Mouse (Mus musculus) kidney, adult 9 months (tissue): ENCODE measurements around the gene Zglp1.
"Not testable (repeated sequence)": the region's sequence is repeated elsewhere in the genome, so short reads cannot be mapped to it uniquely, and the experiment has no call there.

Experiments used
- DNase-seq: peaks from one replicate; pipeline ENCODE4 v3.0.0; 2022

The Zglp1 gene

DNA sequence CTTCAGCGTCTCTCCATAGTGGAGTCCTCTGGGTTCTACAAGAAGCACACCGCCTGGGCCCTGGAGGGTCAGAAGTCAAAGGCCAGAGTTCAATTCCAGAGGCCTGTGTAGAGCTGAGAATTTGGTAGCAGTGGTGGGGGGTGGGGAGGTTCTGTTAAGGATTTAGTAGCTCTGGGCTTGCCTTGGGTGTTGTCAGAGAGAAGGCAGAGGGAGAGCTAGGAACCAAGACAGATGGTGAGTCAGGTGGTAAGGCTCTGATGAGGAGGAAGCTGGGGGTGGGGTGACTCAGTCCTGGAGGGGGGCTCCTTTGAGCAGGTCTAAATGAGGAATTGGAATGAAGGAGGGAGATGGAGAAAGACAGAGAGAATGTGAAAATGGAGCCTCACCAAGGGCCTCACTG is 4.0 kb downstream of the Zglp1 start:
- no peak for DNase-seq

DNA sequence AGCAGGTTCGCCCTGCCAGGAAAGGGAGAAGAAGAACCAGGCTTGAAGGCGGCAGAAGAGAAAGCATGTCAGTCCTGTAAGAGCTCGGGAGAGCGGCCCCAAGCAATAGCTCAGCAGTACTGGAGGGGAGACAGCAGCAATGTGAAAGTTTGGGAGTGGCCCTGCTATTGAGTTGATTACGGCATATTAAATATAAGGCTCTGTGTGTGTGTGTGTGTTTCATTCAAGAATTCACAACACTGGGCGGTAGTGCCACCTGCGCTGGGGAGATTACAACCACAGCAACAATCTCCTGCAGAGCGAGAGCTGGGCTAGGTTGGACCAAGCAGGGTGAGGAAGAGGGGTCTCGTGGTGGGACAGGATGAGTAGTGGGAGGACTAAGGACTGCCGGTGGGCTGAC is 15.3 kb downstream of the Zglp1 start:
- no peak for DNase-seq

DNA sequence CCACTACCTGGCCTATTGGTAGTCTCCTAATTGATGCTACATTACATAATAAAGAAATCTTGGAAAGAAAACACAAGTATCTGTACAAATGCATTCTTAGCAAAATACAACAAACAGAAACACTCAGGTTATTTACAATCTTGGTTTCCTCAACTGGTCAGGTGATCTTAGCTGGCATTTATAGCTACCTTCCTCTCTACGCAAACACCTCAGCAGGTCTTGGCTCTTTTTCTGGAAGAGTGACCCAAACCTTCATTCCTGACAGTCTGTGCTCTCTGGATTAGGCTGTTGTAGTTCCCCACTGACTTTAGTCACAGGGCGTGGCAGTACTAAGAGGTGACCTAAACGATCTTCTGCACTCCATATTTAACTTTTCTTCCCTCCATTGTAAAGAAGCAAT is 21.7 kb downstream of the Zglp1 start:
- DNase-seq = no peak

DNA sequence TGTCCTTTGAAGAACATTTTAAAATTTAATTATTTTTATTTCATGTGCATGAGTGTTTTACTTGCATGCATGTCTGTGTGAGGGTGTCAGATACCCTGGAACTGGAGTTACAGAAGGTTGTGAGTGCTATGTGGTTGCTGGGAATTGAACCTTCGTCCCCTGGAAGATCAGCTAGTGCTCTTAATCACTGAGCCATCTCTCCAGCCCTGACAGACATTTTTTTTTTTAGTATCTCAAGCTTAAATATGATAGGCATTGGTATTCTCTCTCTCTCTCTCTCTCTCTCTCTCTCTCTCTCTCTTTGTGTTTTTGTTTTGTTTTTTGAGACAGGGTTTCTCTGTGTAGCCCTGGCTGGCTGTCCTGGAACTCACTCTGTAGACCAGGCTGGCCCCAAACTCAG is 22.1 kb downstream of the Zglp1 start:
- DNase-seq = not testable (repeated sequence)

DNA sequence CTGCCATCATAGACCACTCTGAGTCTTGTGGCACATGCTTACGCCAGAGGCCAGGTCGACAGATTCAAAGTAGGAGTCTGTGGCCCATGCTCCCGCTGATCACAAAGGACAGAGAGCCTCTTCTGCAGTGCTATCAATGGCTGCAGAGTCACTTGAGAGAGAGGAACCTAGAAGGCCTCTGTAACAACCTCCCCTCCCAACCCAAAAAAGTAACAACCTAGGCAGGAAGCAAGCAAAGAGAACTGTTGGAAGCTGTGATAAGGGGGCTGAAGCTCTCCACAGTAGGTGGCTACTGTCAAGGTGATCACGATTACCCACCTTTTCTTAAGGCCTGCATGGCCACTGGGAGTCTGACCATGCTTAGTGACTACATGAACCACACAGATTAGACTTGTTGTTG is 23.3 kb downstream of the Zglp1 start:
- no peak for DNase-seq

DNA sequence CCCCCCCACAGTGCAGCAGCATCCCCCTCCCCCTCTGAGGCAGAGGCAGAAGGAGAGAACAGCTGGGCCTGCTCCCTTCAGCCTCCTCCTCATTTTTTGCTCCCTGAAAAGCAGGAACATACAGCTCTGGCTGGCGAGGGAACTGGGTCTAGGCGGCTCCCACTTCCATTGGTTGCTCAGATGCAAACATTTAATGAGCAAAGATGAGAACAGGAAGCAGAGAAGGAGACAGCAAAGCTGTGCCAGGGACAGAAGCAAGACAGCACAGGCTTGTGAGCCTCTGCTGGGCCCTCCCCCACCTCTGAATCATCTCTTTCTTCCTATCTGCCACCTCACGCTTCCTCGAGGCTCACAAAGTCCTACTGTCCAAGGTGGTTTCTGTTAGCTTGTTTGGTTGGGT is 25.6 kb downstream of the Zglp1 start:
- DNase-seq = no peak

DNA sequence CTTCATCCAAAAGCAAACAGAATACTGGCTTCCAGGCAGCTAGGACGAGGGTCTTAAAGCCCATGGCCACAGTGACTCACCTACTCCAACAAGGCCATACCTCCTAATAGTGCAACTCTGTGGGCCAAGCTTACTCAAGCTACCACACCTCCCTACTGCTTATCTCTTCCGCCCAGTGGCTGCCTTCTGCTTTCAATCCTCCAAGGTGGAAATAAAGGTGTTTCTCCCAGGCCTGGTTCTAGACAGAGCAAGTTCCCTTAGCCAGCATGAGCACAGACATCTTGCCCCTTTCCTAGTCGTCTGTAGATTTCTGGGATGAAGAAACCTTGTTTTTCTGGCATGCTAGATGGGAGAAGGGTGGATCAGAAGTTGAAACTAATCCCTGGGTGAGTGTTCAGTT is 27.1 kb downstream of the Zglp1 start:
- no peak for DNase-seq

DNA sequence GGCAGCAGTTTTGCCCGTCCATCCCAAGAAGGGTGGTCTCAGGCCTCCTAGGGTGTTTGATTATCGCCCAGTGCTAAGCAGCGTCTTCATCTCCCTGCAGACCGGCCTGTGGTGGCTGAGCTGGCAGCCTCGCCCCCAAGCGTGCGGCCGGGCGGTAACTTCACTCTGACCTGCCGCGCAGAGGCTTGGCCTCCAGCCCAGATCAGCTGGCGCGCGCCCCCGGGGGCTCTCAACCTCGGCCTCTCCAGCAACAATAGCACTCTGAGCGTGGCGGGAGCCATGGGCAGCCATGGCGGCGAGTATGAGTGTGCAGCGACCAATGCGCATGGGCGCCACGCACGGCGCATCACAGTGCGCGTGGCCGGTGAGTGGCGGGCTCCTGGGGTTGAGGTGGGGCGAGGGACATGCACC is 29.4 kb downstream of the Zglp1 start:
- DNase-seq = peak; percentile 15

DNA sequence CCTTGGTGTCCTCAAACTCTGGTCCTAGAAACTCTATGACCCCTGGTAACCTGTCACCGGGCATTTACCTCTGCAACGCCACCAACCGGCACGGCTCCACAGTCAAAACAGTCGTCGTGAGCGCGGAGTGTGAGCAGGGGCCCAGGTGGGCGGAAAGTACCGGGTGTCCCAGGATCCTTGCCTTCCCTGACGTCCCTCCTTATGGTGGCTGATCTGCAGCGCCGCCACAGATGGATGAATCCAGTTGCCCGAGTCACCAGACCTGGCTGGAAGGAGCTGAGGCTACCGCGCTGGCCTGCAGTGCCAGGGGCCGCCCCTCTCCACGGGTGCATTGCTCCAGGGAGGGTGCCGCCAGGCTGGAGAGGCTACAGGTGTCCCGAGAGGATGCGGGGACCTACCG is 30.2 kb downstream of the Zglp1 start:
- DNase-seq = no peak

DNA sequence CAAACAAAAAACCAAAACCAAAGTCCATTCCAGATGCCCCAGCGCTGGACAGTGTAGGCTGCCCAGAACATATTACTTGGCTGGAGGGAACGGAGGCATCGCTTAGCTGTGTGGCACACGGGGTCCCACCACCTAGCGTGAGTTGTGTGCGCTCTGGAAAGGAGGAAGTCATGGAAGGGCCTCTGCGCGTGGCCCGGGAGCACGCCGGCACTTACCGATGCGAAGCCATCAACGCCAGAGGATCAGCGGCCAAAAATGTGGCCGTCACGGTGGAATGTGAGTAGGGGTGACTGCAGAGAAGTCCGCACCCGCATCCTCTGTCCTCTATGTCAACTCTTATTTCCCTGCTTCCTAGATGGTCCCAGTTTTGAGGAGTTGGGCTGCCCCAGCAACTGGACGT is 30.7 kb downstream of the Zglp1 start:
- DNase-seq = no peak

DNA sequence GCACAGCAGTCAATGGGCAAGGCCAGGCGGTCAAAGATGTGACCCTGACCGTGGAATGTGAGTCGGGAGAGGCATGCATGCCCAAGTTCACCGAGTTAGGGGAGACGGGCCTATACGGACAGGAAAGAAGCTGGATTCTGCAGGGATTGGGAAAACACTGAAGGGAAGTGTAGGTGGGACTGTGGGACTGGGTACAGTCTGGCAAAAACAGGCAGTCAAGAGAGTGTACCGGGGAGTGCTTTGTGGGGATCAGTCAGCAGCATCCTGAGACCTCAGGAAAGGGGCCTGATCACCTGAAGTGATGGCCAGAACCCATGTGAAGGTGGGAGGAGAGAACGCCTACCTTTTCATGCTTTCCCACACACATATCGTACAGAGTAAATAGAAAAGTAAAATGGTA is 31.3 kb downstream of the Zglp1 start:
- DNase-seq = peak; percentile 21

DNA sequence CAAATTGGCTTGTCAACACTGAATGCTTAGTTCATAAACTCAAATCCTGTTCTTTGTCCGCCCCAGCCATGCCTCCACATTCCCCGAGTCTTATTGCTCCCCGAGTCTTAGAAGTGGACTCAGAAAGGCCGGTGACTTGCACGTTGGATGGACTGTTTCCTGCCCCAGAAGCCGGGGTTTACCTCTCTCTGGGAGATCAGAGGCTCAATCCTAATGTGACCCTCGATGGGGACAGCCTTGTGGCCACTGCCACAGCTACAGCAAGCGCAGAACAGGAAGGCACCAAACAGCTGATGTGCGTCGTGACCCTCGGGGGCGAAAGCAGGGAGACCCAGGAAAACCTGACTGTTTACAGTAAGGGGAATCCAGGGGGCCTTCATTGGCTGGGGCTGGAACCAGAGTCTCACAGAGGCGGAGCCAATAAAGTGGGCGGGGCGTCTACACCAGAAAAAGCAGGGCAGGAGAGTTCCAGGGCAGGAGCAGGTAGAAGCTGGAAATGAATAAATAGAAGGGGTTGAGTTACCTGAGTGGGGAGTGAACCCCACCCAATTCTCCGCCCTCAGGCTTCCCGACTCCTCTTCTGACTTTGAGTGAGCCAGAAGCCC is 32.3 kb downstream of the Zglp1 start:
- peak; percentile 34 for DNase-seq

DNA sequence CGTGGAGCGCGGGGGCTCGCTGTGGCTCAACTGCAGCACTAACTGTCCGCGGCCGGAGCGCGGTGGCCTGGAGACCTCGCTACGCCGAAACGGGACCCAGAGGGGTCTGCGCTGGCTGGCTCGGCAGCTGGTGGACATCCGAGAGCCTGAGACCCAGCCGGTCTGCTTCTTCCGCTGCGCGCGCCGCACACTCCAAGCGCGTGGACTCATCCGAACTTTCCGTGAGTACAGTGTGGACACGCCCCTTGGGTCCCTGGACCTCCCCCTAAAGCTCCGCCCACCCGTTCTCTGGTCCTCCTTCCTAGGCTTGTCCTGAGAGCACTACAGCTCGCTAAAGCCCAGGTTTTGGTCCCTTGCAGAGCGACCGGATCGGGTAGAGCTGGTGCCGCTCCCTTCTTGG is 33.8 kb downstream of the Zglp1 start:
- DNase-seq = peak; percentile 94

DNA sequence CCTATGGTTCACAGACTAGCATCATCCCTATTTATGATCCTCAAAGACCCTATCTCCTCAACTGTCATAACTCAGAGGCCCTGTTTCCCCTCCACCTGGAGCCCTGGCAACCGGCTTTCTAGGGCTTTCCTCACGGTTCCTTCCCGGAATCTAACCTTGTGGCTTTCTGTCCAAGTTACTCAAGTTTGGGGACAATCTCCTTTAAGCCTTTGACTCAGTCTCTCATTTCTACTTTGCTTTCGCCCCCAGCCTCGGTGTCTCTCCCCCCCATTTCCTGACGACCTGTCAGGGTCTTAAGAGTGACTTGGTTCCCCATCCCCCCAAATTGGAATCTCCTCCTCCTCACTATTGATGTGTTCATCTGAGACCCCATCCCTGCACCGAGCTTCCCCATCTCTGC is 34.4 kb downstream of the Zglp1 start:
- DNase-seq = no peak

DNA sequence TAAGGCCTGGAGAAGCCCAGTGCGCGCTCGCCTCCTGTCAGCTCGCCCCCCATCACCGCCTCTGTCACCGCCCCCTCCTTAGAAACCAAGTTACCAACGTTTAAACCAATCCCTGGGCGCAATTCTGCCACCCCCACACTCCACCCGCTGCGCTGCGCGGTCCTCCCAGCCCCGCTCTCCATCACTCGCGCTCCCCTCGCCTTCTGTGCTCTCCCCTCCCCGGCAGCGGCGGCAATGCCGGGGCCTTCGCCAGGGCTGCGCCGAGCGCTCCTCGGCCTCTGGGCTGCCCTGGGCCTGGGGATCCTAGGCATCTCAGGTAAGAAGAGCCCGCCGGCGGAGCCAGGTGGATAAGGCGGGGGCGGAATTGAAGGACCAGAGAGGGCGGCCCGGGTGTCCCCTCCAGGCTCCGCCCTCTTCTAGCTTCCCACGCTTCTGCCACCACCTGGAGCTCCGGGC is 35.0 kb downstream of the Zglp1 start, which contains the start of gene Icam5:
Icam5 (plus strand) TSS at position 178 of the 456 bp plus-strand sequence.
- DNase-seq = peak; percentile 19

DNA sequence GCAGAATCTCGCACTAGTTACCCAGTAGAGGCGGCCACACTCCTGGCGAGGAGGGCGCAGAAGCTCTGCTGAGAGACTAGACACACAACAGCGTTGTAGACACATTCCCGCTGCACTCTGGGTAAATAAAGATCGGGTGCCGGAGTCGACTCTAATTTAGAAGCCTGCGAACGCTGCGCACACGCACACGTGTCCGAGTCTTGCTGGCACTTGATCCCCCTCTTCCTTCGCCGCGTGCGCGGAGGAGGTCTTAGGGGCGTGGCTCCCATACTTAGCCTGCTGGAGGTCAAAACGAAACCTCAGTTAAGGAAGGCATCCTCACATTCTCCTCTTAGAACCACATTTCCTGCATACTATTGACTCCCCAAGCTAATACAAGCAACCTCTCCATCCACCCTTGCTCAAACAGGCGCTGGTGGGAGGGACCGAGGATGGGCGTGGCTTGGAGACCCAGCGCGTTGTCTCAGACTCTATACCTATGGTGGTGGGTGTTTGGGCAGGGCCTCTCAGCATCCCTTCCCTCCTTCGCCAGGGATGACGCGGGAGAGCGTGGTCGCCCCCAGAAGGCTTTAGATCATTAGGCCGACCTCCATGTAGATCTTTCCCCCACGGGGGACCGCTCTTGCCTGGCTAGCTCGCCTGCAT is 35.5 kb downstream of the Zglp1 start:
- DNase-seq = peak; percentile 66

DNA sequence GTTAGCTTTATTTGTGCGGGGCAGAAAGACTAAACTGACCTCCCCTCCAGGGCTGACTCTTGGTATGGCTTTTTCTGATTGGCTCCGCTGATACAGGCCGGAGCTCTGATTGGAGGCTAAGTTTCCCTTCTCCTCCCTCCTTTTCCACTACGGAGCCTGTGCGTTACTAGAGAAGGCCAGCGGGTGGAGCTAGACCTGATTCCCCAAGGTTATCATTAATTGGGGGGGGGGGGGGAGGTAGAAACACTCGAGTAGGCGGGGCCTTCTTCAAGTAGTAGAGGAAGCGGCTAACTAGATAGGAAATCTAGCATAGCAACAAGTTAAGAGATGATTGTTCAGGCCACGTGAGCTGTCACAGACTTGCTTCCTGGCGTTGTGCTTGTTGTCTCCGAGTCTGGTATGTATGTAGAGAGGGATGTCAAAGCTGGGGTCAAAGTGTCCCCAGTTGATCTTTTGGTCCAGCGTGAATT is 36.1 kb downstream of the Zglp1 start:
- DNase-seq = peak; percentile 96

DNA sequence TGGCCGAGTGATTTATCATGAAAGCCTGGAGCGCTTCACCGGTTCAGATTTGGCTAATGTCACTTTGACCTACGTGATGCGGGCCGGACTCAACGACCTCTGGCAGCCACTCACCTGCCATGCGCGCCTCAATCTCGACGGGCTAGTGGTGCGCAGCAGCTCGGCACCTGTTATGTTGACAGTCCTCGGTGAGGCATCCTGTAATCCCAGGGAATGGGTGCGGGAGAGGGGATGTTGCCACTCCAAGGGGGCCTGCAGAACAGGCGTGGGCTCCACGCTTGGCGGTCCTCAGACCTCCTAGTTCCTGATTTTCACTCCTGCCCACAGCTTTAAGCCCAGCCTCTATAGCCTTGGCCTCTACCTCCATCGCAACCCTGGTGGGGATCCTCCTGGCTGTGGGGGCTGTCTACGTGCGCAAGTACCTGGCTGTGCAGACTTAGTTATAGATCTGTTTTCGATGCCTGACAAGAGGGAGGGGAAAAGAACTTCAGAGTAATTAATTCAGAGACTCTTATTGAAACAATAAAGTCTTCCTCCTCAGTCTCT is 36.8 kb downstream of the Zglp1 start:
- no peak for DNase-seq

DNA sequence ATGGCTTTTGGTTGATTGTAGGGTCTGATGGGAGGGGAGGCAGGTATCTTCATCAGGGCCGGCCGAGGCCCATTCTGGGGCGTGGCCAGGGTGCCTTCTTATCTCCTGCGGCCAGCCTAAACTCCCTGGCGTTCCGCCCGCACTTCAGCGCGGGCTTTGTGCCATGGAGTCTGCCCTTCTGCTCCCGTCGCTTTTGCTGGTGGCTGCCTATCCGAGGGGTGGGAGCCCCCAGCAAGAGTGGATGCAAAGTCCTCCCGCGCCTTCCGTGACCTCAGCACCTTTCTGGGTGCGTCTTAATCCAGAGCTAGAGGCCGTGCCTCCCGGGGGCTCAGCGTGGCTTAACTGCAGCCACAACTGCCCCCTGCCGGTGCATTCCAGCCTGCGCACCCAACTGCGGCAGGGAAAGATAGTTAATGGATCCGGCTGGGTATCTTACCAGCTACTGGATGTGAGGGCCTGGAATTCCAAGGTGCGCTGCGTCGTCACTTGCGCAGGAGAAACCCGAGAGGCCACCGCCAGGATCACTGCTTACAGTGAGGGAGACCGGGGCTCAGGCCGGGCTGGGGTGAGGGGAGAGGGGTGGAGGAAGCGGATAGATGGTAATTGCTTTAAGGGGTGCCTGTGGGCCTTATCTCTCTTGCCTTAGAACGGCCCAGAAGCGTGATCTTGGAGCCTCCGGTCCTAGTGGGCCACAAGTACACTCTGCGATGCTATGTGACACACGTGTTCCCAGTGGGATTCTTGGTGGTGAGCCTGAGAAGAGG is 37.4 kb downstream of the Zglp1 start, which contains the start of gene Icam4:
Icam4 (plus strand) TSS at position 83 of the 764 bp plus-strand sequence.
- DNase-seq = peak; percentile 87

DNA sequence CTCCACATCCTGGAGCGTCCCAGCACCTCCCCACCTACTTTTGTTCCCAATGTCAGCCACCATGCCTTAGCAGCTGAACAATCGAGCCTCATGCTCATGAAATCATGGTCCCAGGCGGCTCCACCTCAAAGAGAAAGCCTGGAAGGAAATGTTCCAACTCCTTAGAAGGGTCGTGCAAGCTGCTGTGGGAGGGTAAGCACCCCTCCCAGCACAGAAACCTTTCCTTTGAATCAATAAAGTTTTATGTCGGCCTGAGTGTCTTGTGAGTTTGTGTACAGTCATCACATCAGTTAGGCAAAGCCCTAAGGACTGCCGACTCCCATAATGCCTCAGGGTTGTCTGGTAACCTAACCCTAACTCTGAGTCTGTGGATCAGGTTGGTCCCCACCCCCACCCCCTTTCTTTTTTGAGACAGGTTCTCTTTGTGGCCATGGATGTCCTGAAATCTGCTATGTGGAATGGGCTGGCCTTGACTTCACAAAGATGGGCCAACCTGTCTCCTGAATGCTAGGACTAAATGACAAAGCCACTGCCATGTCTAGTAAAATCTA is 38.3 kb downstream of the Zglp1 start:
- DNase-seq = no peak

DNA sequence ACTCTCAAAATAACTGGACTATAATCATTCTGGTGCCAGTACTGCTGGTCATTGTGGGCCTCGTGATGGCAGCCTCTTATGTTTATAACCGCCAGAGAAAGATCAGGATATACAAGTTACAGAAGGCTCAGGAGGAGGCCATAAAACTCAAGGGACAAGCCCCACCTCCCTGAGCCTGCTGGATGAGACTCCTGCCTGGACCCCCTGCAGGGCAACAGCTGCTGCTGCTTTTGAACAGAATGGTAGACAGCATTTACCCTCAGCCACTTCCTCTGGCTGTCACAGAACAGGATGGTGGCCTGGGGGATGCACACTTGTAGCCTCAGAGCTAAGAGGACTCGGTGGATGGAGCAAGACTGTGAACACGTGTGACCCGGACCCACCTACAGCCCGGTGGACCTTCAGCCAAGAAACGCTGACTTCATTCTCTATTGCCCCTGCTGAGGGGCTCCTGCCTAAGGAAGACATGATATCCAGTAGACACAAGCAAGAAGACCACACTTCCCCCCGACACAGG is 39.1 kb downstream of the Zglp1 start:
- DNase-seq = no peak

DNA sequence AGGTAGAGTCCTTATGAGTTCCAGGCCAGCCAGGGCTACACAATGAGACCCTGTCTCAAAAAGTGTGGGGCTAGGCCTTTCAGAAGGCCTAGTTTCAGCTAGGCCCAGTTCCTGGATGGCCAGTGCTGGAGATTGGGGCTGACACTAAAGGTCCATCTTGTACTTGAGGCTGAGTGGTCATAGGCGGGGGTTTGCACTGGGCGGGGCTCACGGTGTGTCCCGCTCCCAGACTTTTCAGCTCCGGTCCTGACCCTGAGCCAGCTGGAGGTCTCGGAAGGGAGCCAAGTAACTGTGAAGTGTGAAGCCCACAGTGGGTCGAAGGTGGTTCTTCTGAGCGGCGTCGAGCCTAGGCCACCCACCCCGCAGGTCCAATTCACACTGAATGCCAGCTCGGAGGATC is 40.0 kb downstream of the Zglp1 start:
- no peak for DNase-seq

DNA sequence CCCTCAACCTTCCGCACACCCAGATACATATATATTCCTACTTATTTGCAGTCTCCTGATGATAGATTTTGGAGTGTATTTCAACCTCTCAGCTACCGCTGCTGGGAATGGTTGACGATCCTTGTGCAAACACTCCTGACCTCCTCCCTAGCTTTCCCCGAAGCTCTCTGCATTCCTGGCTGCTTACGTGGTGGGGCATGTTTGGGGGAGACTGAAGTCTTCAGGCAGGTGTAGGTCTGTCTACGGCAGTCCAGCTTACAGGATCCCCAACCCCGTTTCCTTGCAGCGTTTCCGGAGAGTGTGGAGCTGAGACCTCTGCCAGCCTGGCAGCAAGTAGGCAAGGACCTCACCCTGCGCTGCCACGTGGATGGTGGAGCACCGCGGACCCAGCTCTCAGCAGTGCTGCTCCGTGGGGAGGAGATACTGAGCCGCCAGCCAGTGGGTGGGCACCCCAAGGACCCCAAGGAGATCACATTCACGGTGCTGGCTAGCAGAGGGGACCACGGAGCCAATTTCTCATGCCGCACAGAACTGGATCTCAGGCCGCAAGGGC is 41.6 kb downstream of the Zglp1 start:
- no peak for DNase-seq
